Comparison of ENCODE assay signal across 23 mouse cellular contexts in genomic region chr15:60124461-60124860, GRCm38 (mm10).
DNase-seq lines count a peak whose midpoint lies in the region; ATAC-seq and TF ChIP-seq lines count a peak whose summit lies in the region.
"Had no signal": no experiment of that assay in that cellular context is flagged by ENCODE, and none has a peak within 500 bp of the region (broad histone marks: within the 10 kb centered on the region; RNA-seq: fewer than 3 reads in every experiment).

No protein-coding gene starts in this region.

- WGBS in spleen, adult 2 months = 64% methylated on average over 3 of the region's 3 CpGs
- WGBS in heart, embryonic 11.5 days (ENCODE audit: insufficient replicate concordance) = 58% methylated on average over 3 of the region's 3 CpGs
- 94% methylated on average over 3 of the region's 3 CpGs for WGBS in hindbrain, embryonic 14.5 days

- peak overlapping the region; percentile 79; the same call in 1 of the 2 replicates for H3K27ac ChIP-seq in spleen, adult 2 months (ENCODE audit: insufficient read depth, low read length)
- no peak overlapping the region for H3K27ac ChIP-seq in heart, embryonic 11.5 days (ENCODE audit: low read depth, low read length)
- H3K27ac ChIP-seq in hindbrain, embryonic 14.5 days = no peak overlapping the region

- DNase-seq in spleen, adult 2 months (ENCODE audit: low read depth in 1 of 2, low spot score in 2 of 2) = no peak
- DNase-seq in spleen, adult 12 weeks (ENCODE audit: low spot score) = no peak
- DNase-seq in CD4-positive helper T cell, adult 2 months (ENCODE audit: low read depth, low spot score) = peak; percentile 58
- DNase-seq in induced T-regulatory cell, adult 2 months (ENCODE audit: low read depth) = peak; percentile 52
- DNase-seq in naive thymus-derived CD4-positive, alpha-beta T cell, adult 2 months (ENCODE audit: low read depth) = peak; percentile 67
- DNase-seq in hindbrain, embryonic 14.5 days (ENCODE audit: low spot score) = no peak
- DNase-seq: adrenal gland, adult 2 months; adrenal gland, adult 8-10 months; adrenal gland, postnatal 10 days; adrenal gland, postnatal 14 days; adrenal gland, postnatal 25 days; adrenal gland, postnatal 36 days; B cell, adult 2 months; cerebellum, adult 11 months; cerebellum, adult 11-12 months; cerebellum, adult 18-20 months had no signal

- ATAC-seq in heart, embryonic 11.5 days (replicated peaks; ENCODE audit: insufficient number of reproducible peaks, low FRiP score, low TSS enrichment) = no peak
- no peak for ATAC-seq in megakaryocyte-erythroid progenitor cell, adult 5-6 weeks (replicated peaks; ENCODE audit: low FRiP score, low TSS enrichment, poor library complexity, severe bottlenecking)
- ATAC-seq in hindbrain, embryonic 14.5 days (ENCODE audit: low FRiP score) = no peak
- ATAC-seq: activated CD4-positive, CD25-positive, alpha-beta regulatory T cell, adult 4 months; CD4-positive, CD25-positive, alpha-beta regulatory T cell, adult 4 months; Patski had no signal

- no peak overlapping the region for H3K4me2 ChIP-seq in heart, embryonic 11.5 days
- H3K4me2 ChIP-seq in hindbrain, embryonic 14.5 days (replicated peaks) = no peak overlapping the region

- H3K4me1 ChIP-seq in spleen, adult 2 months (ENCODE audit: control insufficient read depth, insufficient read depth, insufficient read length) = no peaks in the 10 kb centered on the region
- H3K4me1 ChIP-seq in heart, embryonic 11.5 days (ENCODE audit: control insufficient read depth, insufficient read depth, low read length) = no peaks in the 10 kb centered on the region
- H3K4me1 ChIP-seq in hindbrain, embryonic 14.5 days (replicated peaks; ENCODE audit: control insufficient read depth, insufficient read depth, low read length) = no peaks in the 10 kb centered on the region

- no peak for TF ChIP-seq CTCF in spleen, adult 2 months (IDR thresholded peaks at IDR 0.05; ENCODE audit: extremely low read depth, insufficient read depth, insufficient read length, insufficient replicate concordance)

- TF ChIP-seq POLR2A in spleen, adult 2 months (IDR thresholded peaks at IDR 0.05; ENCODE audit: low read depth, low read length) = no peak

- no peaks in the 10 kb centered on the region for H3K27me3 ChIP-seq in spleen, adult 2 months (ENCODE audit: control insufficient read depth, insufficient read depth, low read length)
- no peaks in the 10 kb centered on the region for H3K27me3 ChIP-seq in heart, embryonic 11.5 days (ENCODE audit: control insufficient read depth, insufficient read depth, low read length)
- no peaks in the 10 kb centered on the region for H3K27me3 ChIP-seq in hindbrain, embryonic 14.5 days (ENCODE audit: control insufficient read depth, insufficient read depth, low read length)
- H3K27me3 ChIP-seq: CH12.LX, Patski had no signal

- no peaks in the 10 kb centered on the region for H3K36me3 ChIP-seq in spleen, adult 2 months (ENCODE audit: control insufficient read depth, insufficient read depth, low read length)
- H3K36me3 ChIP-seq in heart, embryonic 11.5 days (ENCODE audit: control insufficient read depth, insufficient read depth, low read length) = no peaks in the 10 kb centered on the region
- no peaks in the 10 kb centered on the region for H3K36me3 ChIP-seq in hindbrain, embryonic 14.5 days (replicated peaks; ENCODE audit: control insufficient read depth, insufficient read depth)
- H3K36me3 ChIP-seq: G1E had no signal

- no peak overlapping the region for H3K4me3 ChIP-seq in spleen, adult 2 months (ENCODE audit: extremely low read depth, insufficient read depth, insufficient read length)
- no peak overlapping the region for H3K4me3 ChIP-seq in heart, embryonic 11.5 days (ENCODE audit: low read depth, low read length)
- H3K4me3 ChIP-seq in hindbrain, embryonic 14.5 days (replicated peaks; ENCODE audit: low read length) = no peak overlapping the region

- no peaks in the 10 kb centered on the region for H3K9me3 ChIP-seq in heart, embryonic 11.5 days (replicated peaks; ENCODE audit: control insufficient read depth, low read length)
- no peaks in the 10 kb centered on the region for H3K9me3 ChIP-seq in hindbrain, embryonic 14.5 days (ENCODE audit: control insufficient read depth, low read length)
- H3K9me3 ChIP-seq: G1E had no signal

- H3K9ac ChIP-seq in heart, embryonic 11.5 days (ENCODE audit: low read depth, low read length) = no peak overlapping the region
- no peak overlapping the region for H3K9ac ChIP-seq in hindbrain, embryonic 14.5 days

Comparison
In these comparisons a context has a peak if more than half of its experiments do, and no peak if none do; other contexts are left out.
1. DNase-seq: peak in CD4-positive helper T cell, adult 2 months (single experiment), induced T-regulatory cell, adult 2 months (single experiment) and naive thymus-derived CD4-positive, alpha-beta T cell, adult 2 months (single experiment); none in spleen, adult 2 months (0 of 2), spleen, adult 12 weeks (single experiment) and hindbrain, embryonic 14.5 days (single experiment).